Mouse (Mus musculus): ENCODE data around the gene Smpd1. TPM values are rescaled to one million over a fixed set of nuclear protein-coding genes. Genes with fewer than 3 reads are reported as not detected.

Smpd1 gene
- total RNA-seq (2015; ENCODE audit: low replicate concordance) = 8.6 and 11.7 TPM in 2 replicates
- 2.0 and 4.4 TPM in 2 replicates for total RNA-seq (2017; ENCODE audit: low replicate concordance)

GRCm38 (mm10) chr7:105554212-105554942 lies at the start of gene Smpd1:
TSS of gene Smpd1 (plus strand) at chr7:105554360.
- peak; percentile 97 for ATAC-seq (replicated peaks; ENCODE audit: low FRiP score, poor library complexity, severe bottlenecking)

- ATAC-seq (replicated peaks; ENCODE audit: low FRiP score, poor library complexity, severe bottlenecking) = no peak
Measured at GRCm38 (mm10) chr7:105507257-105507656, 46.9 kb upstream of the Smpd1 start.

- ATAC-seq (replicated peaks; ENCODE audit: low FRiP score, poor library complexity, severe bottlenecking) = no peak
Measured at GRCm38 (mm10) chr7:105510143-105510542, 44.0 kb upstream of the Smpd1 start.

- ATAC-seq (replicated peaks; ENCODE audit: low FRiP score, poor library complexity, severe bottlenecking) = no peak
Measured at GRCm38 (mm10) chr7:105513845-105514291, 40.3 kb upstream of the Smpd1 start.

- ATAC-seq (replicated peaks; ENCODE audit: low FRiP score, poor library complexity, severe bottlenecking) = no peak
Measured at GRCm38 (mm10) chr7:105514561-105514960, 39.6 kb upstream of the Smpd1 start.

GRCm38 (mm10) chr7:105515178-105515577 lies 39.0 kb upstream of the Smpd1 start:
- peak; percentile 73 for ATAC-seq (replicated peaks; ENCODE audit: low FRiP score, poor library complexity, severe bottlenecking)

GRCm38 (mm10) chr7:105516669-105517360 lies 37.3 kb upstream of the Smpd1 start:
- ATAC-seq (replicated peaks; ENCODE audit: low FRiP score, poor library complexity, severe bottlenecking) = no peak

GRCm38 (mm10) chr7:105519336-105519735 lies 34.8 kb upstream of the Smpd1 start:
- ATAC-seq (replicated peaks; ENCODE audit: low FRiP score, poor library complexity, severe bottlenecking) = no peak

- ATAC-seq (replicated peaks; ENCODE audit: low FRiP score, poor library complexity, severe bottlenecking) = no peak
Measured at GRCm38 (mm10) chr7:105519771-105520170, 34.4 kb upstream of the Smpd1 start.

- ATAC-seq (replicated peaks; ENCODE audit: low FRiP score, poor library complexity, severe bottlenecking) = no peak
Measured at GRCm38 (mm10) chr7:105520201-105520600, 34.0 kb upstream of the Smpd1 start.

GRCm38 (mm10) chr7:105524222-105524621 lies 29.9 kb upstream of the Smpd1 start:
- no peak for ATAC-seq (replicated peaks; ENCODE audit: low FRiP score, poor library complexity, severe bottlenecking)

- no peak for ATAC-seq (replicated peaks; ENCODE audit: low FRiP score, poor library complexity, severe bottlenecking)
Measured at GRCm38 (mm10) chr7:105527306-105527937, 26.7 kb upstream of the Smpd1 start.

GRCm38 (mm10) chr7:105528094-105528493 lies 26.1 kb upstream of the Smpd1 start:
- ATAC-seq (replicated peaks; ENCODE audit: low FRiP score, poor library complexity, severe bottlenecking) = no peak

- no peak for ATAC-seq (replicated peaks; ENCODE audit: low FRiP score, poor library complexity, severe bottlenecking)
Measured at GRCm38 (mm10) chr7:105534162-105534561, 20.0 kb upstream of the Smpd1 start.

- no peak for ATAC-seq (replicated peaks; ENCODE audit: low FRiP score, poor library complexity, severe bottlenecking)
Measured at GRCm38 (mm10) chr7:105545986-105546385, 8.2 kb upstream of the Smpd1 start.

- ATAC-seq (replicated peaks; ENCODE audit: low FRiP score, poor library complexity, severe bottlenecking) = no peak
Measured at GRCm38 (mm10) chr7:105547970-105548369, 6.2 kb upstream of the Smpd1 start.

GRCm38 (mm10) chr7:105549035-105549434 lies 5.1 kb upstream of the Smpd1 start:
- no peak for ATAC-seq (replicated peaks; ENCODE audit: low FRiP score, poor library complexity, severe bottlenecking)

GRCm38 (mm10) chr7:105553456-105554211 lies 526 bp upstream of the Smpd1 start:
- ATAC-seq (replicated peaks; ENCODE audit: low FRiP score, poor library complexity, severe bottlenecking) = no peak

- no peak for ATAC-seq (replicated peaks; ENCODE audit: low FRiP score, poor library complexity, severe bottlenecking)
Measured at GRCm38 (mm10) chr7:105555571-105555970, 1.4 kb downstream of the Smpd1 start.

- no peak for ATAC-seq (replicated peaks; ENCODE audit: low FRiP score, poor library complexity, severe bottlenecking)
Measured at GRCm38 (mm10) chr7:105556406-105556805, 2.2 kb downstream of the Smpd1 start.
